Comparison of ENCODE assay signal across 11 mouse cellular contexts in the genomic region with DNA sequence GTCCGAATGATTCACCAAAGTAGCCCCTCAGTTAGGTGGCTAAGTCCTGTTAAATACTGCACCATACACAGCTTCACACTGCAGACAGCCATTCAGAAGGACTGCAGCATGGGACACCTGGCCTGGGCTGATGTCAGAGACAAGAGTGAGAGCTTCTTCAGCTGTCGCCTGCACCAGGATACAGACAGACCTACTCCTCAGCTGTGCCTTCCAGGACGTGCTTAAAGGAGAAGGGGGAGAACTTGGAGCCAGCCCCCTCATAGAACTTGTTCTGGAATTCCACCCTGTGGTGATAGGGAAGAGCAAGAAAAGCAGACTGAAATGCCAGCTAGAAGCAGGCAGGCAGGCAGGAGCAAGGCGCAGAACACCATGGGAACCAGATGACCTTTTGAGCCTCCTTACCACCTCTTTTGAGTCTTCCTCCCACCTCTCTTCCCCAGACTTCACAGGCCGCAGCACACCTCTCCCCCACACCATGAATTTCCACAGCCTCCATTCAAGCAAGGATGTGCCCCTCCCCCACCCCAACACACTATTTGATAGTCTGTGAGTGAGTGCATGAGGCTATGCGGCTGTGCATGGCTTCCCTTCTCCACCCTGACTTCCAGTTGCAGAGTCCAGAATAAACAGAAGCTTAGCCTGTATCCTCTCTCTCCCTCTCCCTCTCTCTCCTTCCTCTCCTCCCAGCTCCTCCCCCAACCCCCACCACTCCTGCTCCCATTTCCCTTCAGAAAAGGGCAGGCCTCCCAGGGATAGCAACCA. TPM values are rescaled to one million over a fixed set of nuclear protein-coding genes. Genes with fewer than 3 reads are reported as not detected.
DNase-seq lines count a peak whose midpoint lies in the region; ATAC-seq and TF ChIP-seq lines count a peak whose summit lies in the region.
"Had no signal": no experiment of that assay in that cellular context is flagged by ENCODE, and none has a peak within 500 bp of the region (broad histone marks: within the 10 kb centered on the region; RNA-seq: fewer than 3 reads in every experiment).

No protein-coding gene starts in this region.

- H3K36me3 ChIP-seq in midbrain, embryonic 13.5 days, result no peaks in the 10 kb centered on the region
- H3K36me3 ChIP-seq in midbrain, postnatal 0 days (ENCODE audit: insufficient read depth, low read length), result no peaks in the 10 kb centered on the region
- no peaks in the 10 kb centered on the region for H3K36me3 ChIP-seq in stomach, postnatal 0 days (ENCODE audit: control insufficient read depth, insufficient read depth, low read length)
- H3K36me3 ChIP-seq: neural tube, embryonic 12.5 days had no signal

- 0 out of 2 replicates have a peak, but pooled peaks have one; percentile 30 for ATAC-seq in midbrain, embryonic 13.5 days
- ATAC-seq in midbrain, postnatal 0 days (ENCODE audit: low FRiP score), result no peak
- peak; percentile 38 for ATAC-seq in inflammation-experienced regulatory T-cells, adult 6 months
- no peak for ATAC-seq in stomach, postnatal 0 days (ENCODE audit: low FRiP score, low TSS enrichment)

- H3K4me3 ChIP-seq in midbrain, embryonic 13.5 days (replicated peaks), result no peak overlapping the region
- no peak overlapping the region for H3K4me3 ChIP-seq in midbrain, postnatal 0 days (ENCODE audit: low read depth, low read length)
- no peak overlapping the region for H3K4me3 ChIP-seq in stomach, postnatal 0 days (ENCODE audit: low read depth, low read length)
- H3K4me3 ChIP-seq: neural tube, embryonic 12.5 days had no signal

- H3K4me2 ChIP-seq in midbrain, embryonic 13.5 days (replicated peaks), result no peak overlapping the region
- no peak overlapping the region for H3K4me2 ChIP-seq in midbrain, postnatal 0 days (ENCODE audit: low read depth, low read length, poor library complexity, severe bottlenecking)
- H3K4me2 ChIP-seq in stomach, postnatal 0 days (replicated peaks; ENCODE audit: low read depth), result no peak overlapping the region
- H3K4me2 ChIP-seq: neural tube, embryonic 12.5 days had no signal

- TF ChIP-seq CTCF in midbrain, postnatal 0 days (IDR thresholded peaks at IDR 0.05), result no peak
- no peak for TF ChIP-seq CTCF in stomach, postnatal 0 days (IDR thresholded peaks at IDR 0.05; ENCODE audit: low read depth)

- TF ChIP-seq EP300 in stomach, postnatal 0 days (optimal IDR thresholded peaks at IDR 0.05), result no peak

- no peaks in the 10 kb centered on the region for H3K4me1 ChIP-seq in midbrain, embryonic 13.5 days (replicated peaks)
- H3K4me1 ChIP-seq in midbrain, postnatal 0 days (ENCODE audit: insufficient read depth, low read length), result no peaks in the 10 kb centered on the region
- no peaks in the 10 kb centered on the region for H3K4me1 ChIP-seq in stomach, postnatal 0 days (replicated peaks; ENCODE audit: control insufficient read depth, insufficient read depth)
- H3K4me1 ChIP-seq: neural tube, embryonic 12.5 days had no signal

- H3K27me3 ChIP-seq in midbrain, embryonic 13.5 days, result no peaks in the 10 kb centered on the region
- no peaks in the 10 kb centered on the region for H3K27me3 ChIP-seq in midbrain, postnatal 0 days (ENCODE audit: insufficient read depth, low read length)
- no peaks in the 10 kb centered on the region for H3K27me3 ChIP-seq in stomach, postnatal 0 days (ENCODE audit: control insufficient read depth, insufficient read depth, low read length)
- H3K27me3 ChIP-seq: neural tube, embryonic 12.5 days had no signal

- no peak overlapping the region for H3K27ac ChIP-seq in midbrain, embryonic 13.5 days
- H3K27ac ChIP-seq in midbrain, postnatal 0 days (ENCODE audit: low read depth, low read length), result no peak overlapping the region
- H3K27ac ChIP-seq in stomach, postnatal 0 days (replicated peaks), result 0 out of 2 replicates have a peak overlapping the region, but pooled peaks have one; percentile 18
- H3K27ac ChIP-seq: neural tube, embryonic 12.5 days had no signal

- 61% methylated on average over 6 of the region's 6 CpGs for WGBS in midbrain, embryonic 13.5 days
- WGBS in midbrain, postnatal 0 days, result 55% methylated on average over 6 of the region's 6 CpGs
- WGBS in stomach, postnatal 0 days, result 48% methylated on average over 6 of the region's 6 CpGs

- H3K9me3 ChIP-seq in midbrain, embryonic 13.5 days, result no peaks in the 10 kb centered on the region
- H3K9me3 ChIP-seq in midbrain, postnatal 0 days (ENCODE audit: low read length), result no peaks in the 10 kb centered on the region
- H3K9me3 ChIP-seq in stomach, postnatal 0 days (ENCODE audit: control insufficient read depth, low read length), result no peaks in the 10 kb centered on the region
- H3K9me3 ChIP-seq: neural tube, embryonic 12.5 days had no signal

- H3K9ac ChIP-seq in midbrain, embryonic 13.5 days (replicated peaks), result no peak overlapping the region
- no peak overlapping the region for H3K9ac ChIP-seq in midbrain, postnatal 0 days (replicated peaks; ENCODE audit: low read length, poor library complexity, severe bottlenecking)
- H3K9ac ChIP-seq in stomach, postnatal 0 days (ENCODE audit: low read length), result no peak overlapping the region
- H3K9ac ChIP-seq: neural tube, embryonic 12.5 days had no signal

- DNase-seq in adrenal gland, postnatal 14 days, result peak; percentile 22
- no peak for DNase-seq in adrenal gland, adult 18-20 months (ENCODE audit: low spot score in 2 of 2)
- DNase-seq in midbrain, postnatal 0 days (ENCODE audit: low spot score), result no peak
- DNase-seq in stomach, postnatal 0 days (ENCODE audit: low spot score), result no peak
- no peak for DNase-seq in gastrocnemius, adult 18-20 months (ENCODE audit: low spot score)
- DNase-seq in cerebellum, adult 9-11 months, result no peak
- DNase-seq: cerebellum, postnatal 14 days; left cerebral cortex, postnatal 4 days had no signal

RNA-seq across cellular contexts. Expression of gene Svopl, which starts 2.2 kb away (rescaled TPM):
- total RNA-seq in adrenal gland, postnatal 14 days (2021), result 4.4 and 5.3 TPM in 2 replicates
- 1 to 10 TPM in 1 of 2 experiments, under 1 TPM in 1; 0.96 to 1.7 TPM for total RNA-seq in adrenal gland, adult 18-20 months (2021)
- 0.81 and 0.90 TPM in 2 replicates for polyA plus RNA-seq in midbrain, embryonic 13.5 days (2015; fragmentation: Nextera tagmentation; extraction: Ambion mirVana)
- 0.28 and 0.99 TPM in 2 replicates for total RNA-seq in midbrain, postnatal 0 days (2014; rRNA removed)
- polyA plus RNA-seq in midbrain, postnatal 0 days (2015; fragmentation: Nextera tagmentation; extraction: Ambion mirVana), result 0.33 and 0.51 TPM in 2 replicates
- under 1 TPM in 1 of 3 experiments, not detected in 2; 0.19 TPM for polyA plus RNA-seq in inflammation-experienced regulatory T-cells, adult 6 months (2017; shearing (Covaris generic))
- 0.63 and 0.98 TPM in 2 replicates for polyA plus RNA-seq in stomach, postnatal 0 days (2015; fragmentation: Nextera tagmentation; extraction: Ambion mirVana)
- total RNA-seq in gastrocnemius, adult 18-20 months (2021), result not detected
- total RNA-seq: left cerebral cortex, postnatal 4 days had no signal

Comparison
In these comparisons a context has a peak if more than half of its experiments do, and no peak if none do; other contexts are left out.
1. ATAC-seq: peak in midbrain, embryonic 13.5 days (single experiment) and inflammation-experienced regulatory T-cells, adult 6 months (single experiment); none in midbrain, postnatal 0 days (single experiment) and stomach, postnatal 0 days (single experiment).